Mouse (Mus musculus): ENCODE results near the gene Grin3a.

Gene Grin3a

GRCm38 (mm10) chr4:49845612-49845985 lies at the start of gene Grin3a:
Grin3a (minus strand) TSS chr4:49845744.
- no peak for DNase-seq (ENCODE audit: low spot score in 2 of 2)

- DNase-seq (ENCODE audit: low spot score in 2 of 2): no peak
These were observed 46.3 kb upstream of the Grin3a start for GRCm38 (mm10) chr4:49891835-49892301.

- no peak for DNase-seq (ENCODE audit: low spot score in 2 of 2)
These were observed 31.5 kb upstream of the Grin3a start for GRCm38 (mm10) chr4:49877084-49877483.

- no peak for DNase-seq (ENCODE audit: low spot score in 2 of 2)
These were observed 15.1 kb upstream of the Grin3a start for GRCm38 (mm10) chr4:49860611-49861010.

GRCm38 (mm10) chr4:49844828-49845611 lies 524 bp downstream of the Grin3a start:
- DNase-seq (ENCODE audit: low spot score in 2 of 2): no peak

GRCm38 (mm10) chr4:49844274-49844827 lies 1.2 kb downstream of the Grin3a start:
- DNase-seq (ENCODE audit: low spot score in 2 of 2): no peak

- DNase-seq (ENCODE audit: low spot score in 2 of 2): no peak
These were observed 1.8 kb downstream of the Grin3a start for GRCm38 (mm10) chr4:49843787-49844186.

GRCm38 (mm10) chr4:49832035-49832434 lies 13.5 kb downstream of the Grin3a start:
- DNase-seq (ENCODE audit: low spot score in 2 of 2): no peak

- no peak for DNase-seq (ENCODE audit: low spot score in 2 of 2)
These were observed 31.7 kb downstream of the Grin3a start for GRCm38 (mm10) chr4:49813852-49814251.

GRCm38 (mm10) chr4:49806791-49807190 lies 38.8 kb downstream of the Grin3a start:
- no peak for DNase-seq (ENCODE audit: low spot score in 2 of 2)

- no peak for DNase-seq (ENCODE audit: low spot score in 2 of 2)
These were observed 46.2 kb downstream of the Grin3a start for GRCm38 (mm10) chr4:49799338-49799737.

GRCm38 (mm10) chr4:49788971-49789370 lies 56.6 kb downstream of the Grin3a start:
- no peak for DNase-seq (ENCODE audit: low spot score in 2 of 2)

GRCm38 (mm10) chr4:49742847-49743246 lies 102.7 kb downstream of the Grin3a start:
- DNase-seq (ENCODE audit: low spot score in 2 of 2): no peak

GRCm38 (mm10) chr4:49741942-49742341 lies 103.6 kb downstream of the Grin3a start:
- DNase-seq (ENCODE audit: low spot score in 2 of 2): no peak

GRCm38 (mm10) chr4:49740796-49741766 lies 104.5 kb downstream of the Grin3a start:
- DNase-seq (ENCODE audit: low spot score in 2 of 2): no peak

GRCm38 (mm10) chr4:49739561-49739960 lies 106.0 kb downstream of the Grin3a start:
- DNase-seq (ENCODE audit: low spot score in 2 of 2): no peak

GRCm38 (mm10) chr4:49729326-49729725 lies 116.2 kb downstream of the Grin3a start:
- no peak for DNase-seq (ENCODE audit: low spot score in 2 of 2)

GRCm38 (mm10) chr4:49723908-49724307 lies 121.6 kb downstream of the Grin3a start:
- no peak for DNase-seq (ENCODE audit: low spot score in 2 of 2)

- no peak for DNase-seq (ENCODE audit: low spot score in 2 of 2)
These were observed 153.9 kb downstream of the Grin3a start for GRCm38 (mm10) chr4:49691405-49692194.

GRCm38 (mm10) chr4:49688594-49689288 lies 156.8 kb downstream of the Grin3a start:
- DNase-seq (ENCODE audit: low spot score in 2 of 2): peak; percentile 3 to 4

GRCm38 (mm10) chr4:49681812-49682211 lies 163.7 kb downstream of the Grin3a start, which contains the start of gene Ppp3r2:
Ppp3r2 (minus strand) TSS chr4:49682024.
- no peak for DNase-seq (ENCODE audit: low spot score in 2 of 2)

Measured in spleen, postnatal 36 days (tissue).